Mouse (Mus musculus) cerebellum, adult 11 months (tissue): ENCODE results near the gene Igf2bp3.

Experiments
- DNase-seq: peaks from one replicate; pipeline ENCODE4 v3.0.0; 2022

The Igf2bp3 gene

GRCm38 (mm10) chr6:49173265-49173664 lies 41.5 kb downstream of the Igf2bp3 start:
- DNase-seq = no peak

- DNase-seq = no peak
These were observed 43.5 kb downstream of the Igf2bp3 start for GRCm38 (mm10) chr6:49171216-49171615.

- DNase-seq = no peak
These were observed 46.1 kb downstream of the Igf2bp3 start for GRCm38 (mm10) chr6:49168648-49169047.

- DNase-seq = no peak
These were observed 47.4 kb downstream of the Igf2bp3 start for GRCm38 (mm10) chr6:49167406-49167805.

- no peak for DNase-seq
These were observed 48.4 kb downstream of the Igf2bp3 start for GRCm38 (mm10) chr6:49166318-49166717.

- DNase-seq = no peak
These were observed 48.9 kb downstream of the Igf2bp3 start for GRCm38 (mm10) chr6:49165855-49166254.

- no peak for DNase-seq
These were observed 49.7 kb downstream of the Igf2bp3 start for GRCm38 (mm10) chr6:49165101-49165500.

- no peak for DNase-seq
These were observed 50.1 kb downstream of the Igf2bp3 start for GRCm38 (mm10) chr6:49164701-49165100.

- DNase-seq = no peak
These were observed 54.8 kb downstream of the Igf2bp3 start for GRCm38 (mm10) chr6:49159971-49160370.

GRCm38 (mm10) chr6:49156826-49157175 lies 58.0 kb downstream of the Igf2bp3 start:
- DNase-seq = no peak

- DNase-seq = no peak
These were observed 58.5 kb downstream of the Igf2bp3 start for GRCm38 (mm10) chr6:49156170-49156825.

GRCm38 (mm10) chr6:49151465-49151864 lies 63.3 kb downstream of the Igf2bp3 start:
- no peak for DNase-seq

GRCm38 (mm10) chr6:49150349-49151229 lies 64.2 kb downstream of the Igf2bp3 start:
- DNase-seq = no peak

GRCm38 (mm10) chr6:49149202-49149930 lies 65.4 kb downstream of the Igf2bp3 start:
- no peak for DNase-seq

- no peak for DNase-seq
These were observed 66.0 kb downstream of the Igf2bp3 start for GRCm38 (mm10) chr6:49148781-49149180.

- no peak for DNase-seq
These were observed 66.4 kb downstream of the Igf2bp3 start for GRCm38 (mm10) chr6:49148368-49148767.

- no peak for DNase-seq
These were observed 68.3 kb downstream of the Igf2bp3 start for GRCm38 (mm10) chr6:49146461-49146860.

GRCm38 (mm10) chr6:49142428-49142827 lies 72.3 kb downstream of the Igf2bp3 start:
- DNase-seq = peak; percentile 4

- DNase-seq = no peak
These were observed 73.6 kb downstream of the Igf2bp3 start for GRCm38 (mm10) chr6:49141125-49141524.

- DNase-seq = peak; percentile 3
These were observed 76.4 kb downstream of the Igf2bp3 start for GRCm38 (mm10) chr6:49138159-49139051.

GRCm38 (mm10) chr6:49136739-49137138 lies 78.0 kb downstream of the Igf2bp3 start:
- DNase-seq = no peak

GRCm38 (mm10) chr6:49132352-49133090 lies 82.2 kb downstream of the Igf2bp3 start:
- no peak for DNase-seq
